Mouse (Mus musculus) C2C12 (cell line): ENCODE measurements at regions not wholly inside any gene's neighbourhood (a gene's known extent, or its start where the extent isn't known, plus 50 kb on each side); places are given as distances from the start of the nearest gene placed in this dataset.

Experiments
- CTCF ChIP-seq: IDR thresholded peaks from one replicate; pipeline ENCODE4 v1.5.1; 2011; ENCODE audit not compliant: control insufficient read depth, insufficient read depth, insufficient read length
- MAX ChIP-seq: IDR thresholded peaks from one replicate; pipeline ENCODE4 v1.6.1; 2011; ENCODE audit warnings: mild to moderate bottlenecking, control low read depth
- MYOG ChIP-seq: IDR thresholded peaks from one replicate; pipeline ENCODE4 v1.6.1; 2011; ENCODE audit not compliant: control insufficient read depth, insufficient read length; ENCODE audit errors: extremely low read depth
- USF1 ChIP-seq: IDR thresholded peaks from one replicate; pipeline ENCODE4 v1.6.1; 2011; ENCODE audit warnings: low read depth, mild to moderate bottlenecking, control low read depth, moderate library complexity

DNA sequence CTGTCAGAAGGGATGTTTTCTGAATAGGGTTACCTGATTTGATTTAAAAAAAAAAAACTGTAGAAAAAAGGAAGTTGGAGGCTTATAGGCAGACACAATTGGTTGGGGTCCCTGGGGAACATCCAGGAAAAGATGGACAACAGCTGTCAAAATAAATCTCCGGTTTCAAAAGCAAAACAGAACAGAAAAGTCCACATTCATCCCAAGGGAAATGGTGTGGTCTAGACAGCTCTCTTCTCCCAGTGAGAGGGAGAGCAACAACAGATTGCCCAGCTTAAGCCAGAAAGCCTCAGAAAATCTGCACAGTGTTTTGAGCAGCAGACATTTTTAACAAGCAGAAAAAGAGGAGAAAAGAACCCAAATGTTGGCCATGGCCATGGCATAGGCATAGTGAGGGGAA is 830.3 kb downstream of the Cypt12 start:
- TF ChIP-seq CTCF = no peak
- TF ChIP-seq USF1 = no peak
- TF ChIP-seq MAX = no peak
- no peak for TF ChIP-seq MYOG
